Mouse (Mus musculus): ENCODE measurements at regions not wholly inside any gene's neighbourhood (a gene's known extent, or its start where the extent isn't known, plus 50 kb on each side); places are given as distances from the start of the nearest gene placed in this dataset.

DNA sequence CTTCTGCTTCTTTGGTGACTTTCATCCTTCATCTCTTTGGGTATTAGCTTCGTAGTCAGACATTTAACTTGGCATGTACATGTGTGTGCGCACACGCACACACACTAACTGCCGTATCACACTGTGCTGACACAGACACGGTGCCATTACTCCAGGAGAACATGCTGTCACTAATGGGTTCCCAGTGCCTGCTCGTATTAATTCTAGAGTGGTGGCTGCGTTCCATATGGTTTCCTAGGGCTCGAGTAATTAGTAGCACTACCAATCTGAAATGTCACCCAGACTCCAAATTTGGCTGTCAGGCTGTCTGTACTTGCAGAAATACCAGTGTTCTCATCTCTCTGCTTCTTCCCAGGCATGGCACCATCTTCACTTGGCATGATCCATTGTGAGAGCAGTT, 137.3 kb upstream of the Pum3 start:
- H3K27me3 ChIP-seq (replicated peaks) = no peaks in the 10 kb centered on the region

DNA sequence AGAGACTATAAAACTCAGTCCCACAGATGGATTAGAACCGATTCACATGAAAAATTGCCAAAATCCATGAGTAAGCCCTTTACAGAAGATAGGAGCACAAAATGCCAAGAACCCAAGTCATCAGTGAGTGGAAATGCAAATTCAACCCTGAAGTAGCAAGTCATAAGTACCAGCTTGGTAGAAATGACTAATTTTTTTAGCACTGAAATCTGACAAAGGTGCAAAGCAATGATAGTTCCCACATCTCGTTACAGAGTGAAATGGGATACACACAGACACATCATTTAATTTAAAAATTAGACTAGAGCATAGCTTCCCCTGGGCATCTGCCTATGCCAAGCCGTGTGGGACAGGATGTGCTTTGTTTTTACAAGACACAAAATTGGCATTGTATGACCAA, 136.4 kb upstream of the Pum3 start:
- no peaks in the 10 kb centered on the region for H3K4me1 ChIP-seq
- H3K36me3 ChIP-seq (replicated peaks; ENCODE audit: low read length) = no peaks in the 10 kb centered on the region
- H3K27me3 ChIP-seq (replicated peaks) = no peaks in the 10 kb centered on the region
- TF ChIP-seq FLI1 (IDR thresholded peaks at IDR 0.05; ENCODE audit: low read length) (no peak), GATA1 (IDR thresholded peaks at IDR 0.05; ENCODE audit: borderline replicate concordance, low read length) (no peak)
- no peaks in the 10 kb centered on the region for H3K9me3 ChIP-seq
- H3K4me3 ChIP-seq (replicated peaks) = no peak overlapping the region

More for the DNA sequence above, 137.3 kb upstream of the Pum3 start:
- Histone ChIP-seq H3K4me3 (replicated peaks) (no peak overlapping the region), H3K9me3 (no peaks in the 10 kb centered on the region), H3K36me3 (replicated peaks; ENCODE audit: low read length) (no peaks in the 10 kb centered on the region), H3K4me1 (no peaks in the 10 kb centered on the region)
- TF ChIP-seq FLI1 (IDR thresholded peaks at IDR 0.05; ENCODE audit: low read length) (no peak), GATA1 (IDR thresholded peaks at IDR 0.05; ENCODE audit: borderline replicate concordance, low read length) (no peak)

DNA sequence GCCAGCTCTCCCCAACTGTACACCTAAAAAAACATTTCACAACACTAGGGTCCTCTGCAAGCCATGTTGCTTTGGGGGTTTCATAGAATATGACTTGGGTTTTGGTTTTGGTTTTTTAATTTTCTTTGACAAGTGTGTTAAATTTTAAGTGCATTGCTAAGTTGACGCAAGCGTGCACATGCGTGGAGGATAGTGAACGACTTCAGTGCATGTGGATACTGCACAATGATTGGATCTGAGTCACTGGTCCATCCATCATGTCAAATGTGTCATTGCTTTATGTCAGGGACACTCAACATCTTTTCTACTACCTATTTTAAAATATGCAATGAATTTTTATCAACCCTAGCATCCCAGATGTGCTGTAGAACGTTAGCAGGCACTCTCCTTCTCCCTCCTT, 134.5 kb upstream of the Pum3 start:
- H3K4me3 ChIP-seq (replicated peaks) = no peak overlapping the region
- H3K9me3 ChIP-seq = no peaks in the 10 kb centered on the region
- H3K4me1 ChIP-seq = no peaks in the 10 kb centered on the region
- TF ChIP-seq GATA1 (IDR thresholded peaks at IDR 0.05; ENCODE audit: borderline replicate concordance, low read length) (no peak), FLI1 (IDR thresholded peaks at IDR 0.05; ENCODE audit: low read length) (no peak)
- no peaks in the 10 kb centered on the region for H3K36me3 ChIP-seq (replicated peaks; ENCODE audit: low read length)
- H3K27me3 ChIP-seq (replicated peaks) = no peaks in the 10 kb centered on the region

DNA sequence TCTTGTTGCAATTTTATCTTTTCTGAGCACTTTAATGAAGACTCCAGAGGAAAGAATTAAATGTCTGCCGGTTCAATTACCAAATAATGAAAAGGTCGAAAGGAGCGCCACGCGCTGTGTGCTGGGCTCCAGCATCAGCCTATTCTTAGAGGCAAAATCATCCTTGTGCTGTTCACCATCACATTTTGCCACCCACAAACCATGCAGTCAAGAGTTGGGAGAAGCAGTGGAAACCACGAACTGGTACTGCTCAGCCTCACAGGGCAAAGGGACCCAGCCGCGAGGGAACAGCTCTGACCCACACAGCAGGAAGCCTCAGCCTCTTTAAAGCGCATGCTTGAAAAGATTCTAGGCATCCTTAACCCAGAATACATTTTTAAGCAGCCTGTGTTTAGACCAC, 134.0 kb upstream of the Pum3 start:
- no peak overlapping the region for H3K4me3 ChIP-seq (replicated peaks)
- no peaks in the 10 kb centered on the region for H3K27me3 ChIP-seq (replicated peaks)
- TF ChIP-seq FLI1 (IDR thresholded peaks at IDR 0.05; ENCODE audit: low read length) (no peak), GATA1 (IDR thresholded peaks at IDR 0.05; ENCODE audit: borderline replicate concordance, low read length) (no peak)
- H3K36me3 ChIP-seq (replicated peaks; ENCODE audit: low read length) = no peaks in the 10 kb centered on the region
- no peaks in the 10 kb centered on the region for H3K9me3 ChIP-seq
- no peaks in the 10 kb centered on the region for H3K4me1 ChIP-seq

DNA sequence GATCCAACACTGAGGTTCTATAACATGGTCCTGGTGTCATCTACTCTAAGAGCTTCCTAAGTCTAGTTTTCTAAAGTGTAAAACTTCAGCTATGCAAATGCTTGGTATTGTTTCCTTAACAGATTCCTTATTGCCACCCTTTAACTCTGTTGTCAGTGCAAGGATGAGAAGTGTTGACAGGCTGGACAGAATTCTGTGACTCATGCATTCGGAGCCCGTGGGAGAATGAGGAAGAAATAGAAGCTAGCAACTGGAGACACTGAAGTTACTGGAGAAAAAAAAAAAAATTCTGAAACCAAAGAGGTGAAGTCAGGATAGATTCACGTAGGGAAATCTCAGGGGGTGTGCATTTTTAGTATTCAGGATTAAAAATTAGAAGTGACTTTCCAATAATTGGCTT, 128.6 kb upstream of the Pum3 start:
- Histone ChIP-seq H3K36me3 (replicated peaks; ENCODE audit: low read length) (no peaks in the 10 kb centered on the region), H3K4me3 (replicated peaks) (no peak overlapping the region), H3K4me1 (no peaks in the 10 kb centered on the region), H3K27me3 (replicated peaks) (no peaks in the 10 kb centered on the region), H3K9me3 (0 out of 2 replicates have a peak, but pooled peaks cover 6% of the 10 kb centered on the region)
- TF ChIP-seq GATA1 (IDR thresholded peaks at IDR 0.05; ENCODE audit: borderline replicate concordance, low read length) (no peak), FLI1 (IDR thresholded peaks at IDR 0.05; ENCODE audit: low read length) (no peak)

DNA sequence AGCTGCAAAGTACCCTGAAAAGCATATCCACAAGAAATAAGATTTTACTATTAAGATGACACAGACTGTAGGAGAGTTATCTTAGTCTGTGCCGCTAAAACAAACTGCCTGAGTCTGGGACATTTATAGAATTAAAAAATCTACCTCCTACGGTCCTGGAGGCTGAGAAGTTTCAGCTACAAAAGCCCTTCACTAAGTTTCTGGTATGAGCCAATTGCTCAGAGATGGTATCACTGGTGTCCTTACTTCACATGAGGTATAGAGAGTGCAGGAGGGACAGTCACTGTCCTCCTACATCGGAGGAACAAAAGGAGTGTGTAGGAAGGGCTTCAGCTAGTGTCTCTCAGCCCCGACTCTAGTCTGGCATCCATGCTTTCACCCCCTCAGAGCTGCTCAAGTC, 127.1 kb upstream of the Pum3 start:
- Histone ChIP-seq H3K4me3 (replicated peaks) (no peak overlapping the region), H3K9me3 (0 out of 2 replicates have a peak, but pooled peaks cover 6% of the 10 kb centered on the region)
- TF ChIP-seq FLI1 (IDR thresholded peaks at IDR 0.05; ENCODE audit: low read length) (no peak), GATA1 (IDR thresholded peaks at IDR 0.05; ENCODE audit: borderline replicate concordance, low read length) (no peak)

DNA sequence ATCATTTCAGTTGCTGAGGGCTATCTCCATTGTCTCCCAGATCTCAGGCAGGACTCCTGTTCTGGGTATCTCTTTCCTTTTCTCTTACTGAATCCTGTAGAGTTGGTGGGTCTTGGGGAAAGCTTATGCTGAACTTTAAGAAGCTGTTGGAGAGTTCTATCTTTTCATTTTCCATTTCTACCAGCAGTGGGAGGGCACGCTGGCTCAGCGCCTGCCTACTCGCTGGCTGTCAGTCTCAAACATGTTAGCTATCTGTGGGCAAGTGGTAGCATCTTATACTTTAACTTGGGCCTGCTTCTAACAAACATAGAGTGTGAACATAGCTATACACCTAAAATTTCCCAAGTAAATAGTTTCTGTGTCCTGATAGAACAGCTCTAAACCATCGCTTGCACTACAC, 125.2 kb upstream of the Pum3 start:
- Histone ChIP-seq H3K4me3 (replicated peaks) (no peak overlapping the region), H3K27me3 (replicated peaks) (no peaks in the 10 kb centered on the region), H3K4me1 (no peaks in the 10 kb centered on the region), H3K9me3 (0 out of 2 replicates have a peak, but pooled peaks cover 6% of the 10 kb centered on the region), H3K36me3 (replicated peaks; ENCODE audit: low read length) (no peaks in the 10 kb centered on the region)
- no peak for TF ChIP-seq GATA1 (IDR thresholded peaks at IDR 0.05; ENCODE audit: borderline replicate concordance, low read length)
- no peak for TF ChIP-seq FLI1 (IDR thresholded peaks at IDR 0.05; ENCODE audit: low read length)

More for the DNA sequence above, 127.1 kb upstream of the Pum3 start:
- Histone ChIP-seq H3K4me1 (no peaks in the 10 kb centered on the region), H3K27me3 (replicated peaks) (no peaks in the 10 kb centered on the region), H3K36me3 (replicated peaks; ENCODE audit: low read length) (no peaks in the 10 kb centered on the region)

DNA sequence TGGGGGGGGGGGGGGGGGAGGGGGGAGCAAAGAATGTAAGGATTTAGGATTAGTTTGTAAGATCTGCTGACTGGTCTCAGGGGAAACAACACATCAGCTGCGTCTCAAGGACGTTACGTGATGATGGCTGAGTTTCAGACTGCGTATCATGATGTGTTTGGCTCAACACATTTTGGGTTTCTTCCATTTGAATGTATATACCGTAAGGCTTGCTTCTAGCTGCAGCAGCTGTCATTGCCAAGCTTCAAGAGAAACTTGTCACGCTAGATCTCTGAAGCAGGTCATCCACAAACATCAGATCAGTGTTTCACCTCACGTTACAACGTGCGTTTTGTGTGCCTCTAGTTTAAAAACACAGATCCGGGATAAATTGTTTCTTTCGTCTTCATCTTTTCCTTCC, 123.6 kb upstream of the Pum3 start:
- no peaks in the 10 kb centered on the region for H3K27me3 ChIP-seq (replicated peaks)
- no peak overlapping the region for H3K4me3 ChIP-seq (replicated peaks)
- 0 out of 2 replicates have a peak, but pooled peaks cover 6% of the 10 kb centered on the region for H3K9me3 ChIP-seq
- H3K4me1 ChIP-seq = no peaks in the 10 kb centered on the region
- H3K36me3 ChIP-seq (replicated peaks; ENCODE audit: low read length) = no peaks in the 10 kb centered on the region
- TF ChIP-seq FLI1 (IDR thresholded peaks at IDR 0.05; ENCODE audit: low read length) (no peak), GATA1 (IDR thresholded peaks at IDR 0.05; ENCODE audit: borderline replicate concordance, low read length) (no peak)

DNA sequence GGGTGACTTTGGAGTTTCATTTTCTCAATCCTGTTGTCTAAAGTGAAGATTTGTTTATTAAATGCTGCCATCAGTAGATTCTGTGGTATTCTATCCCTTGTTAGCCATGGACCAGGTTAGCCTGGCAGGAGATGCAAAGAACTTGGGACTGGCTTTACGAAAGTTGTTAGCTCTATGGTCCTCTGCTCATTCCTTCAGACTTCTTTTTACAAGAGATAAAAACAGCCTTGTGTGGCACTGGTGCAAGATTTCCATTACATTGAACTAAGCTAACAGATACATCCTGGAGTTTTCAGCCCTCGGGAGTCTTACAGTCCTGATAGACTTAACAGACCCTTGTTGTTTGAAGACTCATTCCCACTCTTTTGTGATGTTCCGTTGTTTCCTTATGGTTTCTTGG, 108.1 kb upstream of the Pum3 start:
- no peak overlapping the region for H3K4me3 ChIP-seq (replicated peaks)
- no peaks in the 10 kb centered on the region for H3K36me3 ChIP-seq (replicated peaks; ENCODE audit: low read length)
- H3K4me1 ChIP-seq = no peaks in the 10 kb centered on the region
- TF ChIP-seq FLI1 (IDR thresholded peaks at IDR 0.05; ENCODE audit: low read length) = no peak
- TF ChIP-seq GATA1 (IDR thresholded peaks at IDR 0.05; ENCODE audit: borderline replicate concordance, low read length) = no peak
- no peaks in the 10 kb centered on the region for H3K27me3 ChIP-seq (replicated peaks)
- no peaks in the 10 kb centered on the region for H3K9me3 ChIP-seq

DNA sequence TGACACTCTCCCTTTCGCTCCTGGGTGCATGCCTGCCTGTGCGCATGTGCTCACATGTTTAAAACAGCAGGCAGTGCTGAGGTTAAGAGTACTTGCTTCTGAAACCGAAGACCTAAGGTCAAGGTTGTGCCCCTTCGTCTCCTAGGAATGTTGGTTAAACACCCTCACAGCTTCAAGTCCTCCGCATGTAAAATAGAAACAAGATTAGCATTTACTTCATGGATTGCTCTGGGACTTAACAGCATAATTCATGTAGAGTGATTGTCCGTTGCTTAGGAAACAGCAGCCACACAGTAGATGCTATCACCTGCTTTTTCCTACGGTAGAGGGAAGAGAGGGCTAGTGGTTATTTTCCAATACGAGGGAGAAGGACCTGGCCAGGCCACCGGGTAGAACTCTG, 107.4 kb upstream of the Pum3 start:
- Histone ChIP-seq H3K27me3 (replicated peaks) (no peaks in the 10 kb centered on the region), H3K4me1 (no peaks in the 10 kb centered on the region), H3K4me3 (replicated peaks) (no peak overlapping the region), H3K9me3 (no peaks in the 10 kb centered on the region), H3K36me3 (replicated peaks; ENCODE audit: low read length) (no peaks in the 10 kb centered on the region)
- TF ChIP-seq FLI1 (IDR thresholded peaks at IDR 0.05; ENCODE audit: low read length) (no peak), GATA1 (IDR thresholded peaks at IDR 0.05; ENCODE audit: borderline replicate concordance, low read length) (no peak)

Measured in megakaryocyte, embryonic 14.5 days (primary cell).